In the genomic region with DNA sequence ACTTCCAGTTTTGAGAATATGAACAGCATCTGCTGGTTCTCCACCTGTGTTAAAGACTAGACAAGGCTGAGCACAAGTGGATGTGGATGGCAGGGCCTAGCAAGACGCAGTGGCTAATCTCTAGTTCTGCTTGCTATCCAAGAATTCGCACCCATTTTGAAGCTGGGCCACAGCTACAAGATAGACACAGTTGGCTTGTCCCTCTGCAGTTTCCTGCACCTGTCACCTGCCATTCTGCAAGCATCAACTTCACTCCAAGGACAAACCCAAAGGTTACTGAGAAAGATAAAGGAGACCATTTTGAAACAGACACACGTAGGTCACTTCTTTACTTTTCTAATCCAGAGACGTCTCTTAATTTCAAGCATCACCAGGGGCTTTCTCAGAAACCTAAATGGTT, we compare ENCODE assay signal across 8 mouse cellular contexts. TPM values are rescaled to one million over a fixed set of nuclear protein-coding genes. Genes with fewer than 3 reads are reported as not detected.
DNase-seq lines count a peak whose midpoint lies in the region; ATAC-seq and TF ChIP-seq lines count a peak whose summit lies in the region.

No protein-coding gene starts in this region.

- peaks cover 5% of the 10 kb centered on the region; the same call in 1 of the 2 replicates for H3K4me1 ChIP-seq in kidney, postnatal 0 days (replicated peaks; ENCODE audit: insufficient read depth, low read length)
- H3K4me1 ChIP-seq in embryonic facial prominence, embryonic 12.5 days, result peaks cover 20% of the 10 kb centered on the region
- H3K4me1 ChIP-seq in intestine, embryonic 14.5 days (replicated peaks; ENCODE audit: control insufficient read depth, insufficient read depth, low read length), result peaks cover 21% of the 10 kb centered on the region

- peaks cover 12% of the 10 kb centered on the region for H3K36me3 ChIP-seq in kidney, postnatal 0 days (ENCODE audit: insufficient read depth, low read length)
- peaks cover 23% of the 10 kb centered on the region for H3K36me3 ChIP-seq in embryonic facial prominence, embryonic 12.5 days
- peaks cover 23% of the 10 kb centered on the region for H3K36me3 ChIP-seq in intestine, embryonic 14.5 days (ENCODE audit: control insufficient read depth, insufficient read depth, low read length)
- peaks cover 27% of the 10 kb centered on the region for H3K36me3 ChIP-seq in myocyte (ENCODE audit: control insufficient read depth, insufficient read depth)

- H3K9ac ChIP-seq in kidney, postnatal 0 days (ENCODE audit: low read depth, low read length), result peak overlapping the region; percentile 94
- peak overlapping the region; percentile 46; the same call in 1 of the 2 replicates for H3K9ac ChIP-seq in embryonic facial prominence, embryonic 12.5 days
- H3K9ac ChIP-seq in intestine, embryonic 14.5 days (ENCODE audit: low read length), result peak overlapping the region; percentile 92

- H3K27me3 ChIP-seq in kidney, postnatal 0 days (ENCODE audit: insufficient read depth, low read length), result no peaks in the 10 kb centered on the region
- no peaks in the 10 kb centered on the region for H3K27me3 ChIP-seq in embryonic facial prominence, embryonic 12.5 days
- no peaks in the 10 kb centered on the region for H3K27me3 ChIP-seq in intestine, embryonic 14.5 days (replicated peaks; ENCODE audit: control insufficient read depth, insufficient read depth, low read length)
- no peaks in the 10 kb centered on the region for H3K27me3 ChIP-seq in myocyte (ENCODE audit: control insufficient read depth, insufficient read depth, insufficient read length)

- H3K4me2 ChIP-seq in kidney, postnatal 0 days (ENCODE audit: low read length), result peak overlapping the region; percentile 66
- peak overlapping the region; percentile 92 for H3K4me2 ChIP-seq in embryonic facial prominence, embryonic 12.5 days (replicated peaks)
- peak overlapping the region; percentile 99 for H3K4me2 ChIP-seq in intestine, embryonic 14.5 days (ENCODE audit: low read length)
- peak overlapping the region; percentile 87 for H3K4me2 ChIP-seq in myocyte (ENCODE audit: low read depth)

- 71% methylated on average over 4 of the region's 4 CpGs for WGBS in kidney, postnatal 0 days
- WGBS in embryonic facial prominence, embryonic 12.5 days, result 61% methylated on average over 4 of the region's 4 CpGs
- 77% methylated on average over 4 of the region's 4 CpGs for WGBS in intestine, embryonic 14.5 days

- peak overlapping the region; percentile 76 for H3K4me3 ChIP-seq in kidney, postnatal 0 days (replicated peaks; ENCODE audit: low read depth, low read length)
- peak overlapping the region; percentile 90 for H3K4me3 ChIP-seq in embryonic facial prominence, embryonic 12.5 days
- H3K4me3 ChIP-seq in intestine, embryonic 14.5 days (ENCODE audit: low read depth, low read length), result peak overlapping the region; percentile 96; the same call in 1 of the 2 replicates
- H3K4me3 ChIP-seq in myocyte, result peak overlapping the region; percentile 74

- TF ChIP-seq CTCF in kidney, postnatal 0 days (IDR thresholded peaks at IDR 0.05; ENCODE audit: low read depth), result no peak

- peak overlapping the region; percentile 69 for H3ac ChIP-seq in myocyte (ENCODE audit: control insufficient read depth, insufficient read length)

- H3K27ac ChIP-seq in kidney, postnatal 0 days, result peak overlapping the region; percentile 97
- H3K27ac ChIP-seq in embryonic facial prominence, embryonic 12.5 days, result peak overlapping the region; percentile 93; the same call in 1 of the 2 replicates
- H3K27ac ChIP-seq in intestine, embryonic 14.5 days (ENCODE audit: low read depth), result peak overlapping the region; percentile 95

- no peak for TF ChIP-seq POLR2A in myocyte (IDR thresholded peaks at IDR 0.05; ENCODE audit: insufficient read length, low read depth)

- no peak for ATAC-seq in kidney, postnatal 0 days (replicated peaks; ENCODE audit: low FRiP score, low read depth)
- no peak for ATAC-seq in embryonic facial prominence, embryonic 12.5 days (ENCODE audit: insufficient number of reproducible peaks, insufficient read depth, low FRiP score, low TSS enrichment)
- no peak for ATAC-seq in intestine, embryonic 14.5 days (replicated peaks; ENCODE audit: low FRiP score, low TSS enrichment, low read depth)

- DNase-seq in kidney, postnatal 0 days (ENCODE audit: low spot score), result no peak
- no peak for DNase-seq in kidney, adult 9 months
- DNase-seq in intestine, embryonic 14.5 days (ENCODE audit: low spot score), result no peak
- no peak for DNase-seq in Muller cell, postnatal 12 days (ENCODE audit: inconsistent ontology term)
- no peak for DNase-seq in urinary bladder, postnatal 10 days (ENCODE audit: low spot score)
- DNase-seq in lung, postnatal 25 days (ENCODE audit: low spot score), result no peak

- no peaks in the 10 kb centered on the region for H3K9me3 ChIP-seq in kidney, postnatal 0 days (replicated peaks; ENCODE audit: low read length)
- H3K9me3 ChIP-seq in embryonic facial prominence, embryonic 12.5 days, result no peaks in the 10 kb centered on the region
- no peaks in the 10 kb centered on the region for H3K9me3 ChIP-seq in intestine, embryonic 14.5 days (ENCODE audit: control insufficient read depth, low read length)

- H3K79me2 ChIP-seq in myocyte (ENCODE audit: control insufficient read depth, insufficient read depth), result peaks cover 23% of the 10 kb centered on the region

TF ChIP-seq in myocyte, 11 proteins besides CTCF, POLR2A, EP300 and RAD21:
- TF ChIP-seq TCF12 (IDR thresholded peaks at IDR 0.05; ENCODE audit: insufficient read depth, poor library complexity, severe bottlenecking) (no peak), E2F4 (IDR thresholded peaks at IDR 0.05; ENCODE audit: insufficient read depth) (no peak), REST (IDR thresholded peaks at IDR 0.05; ENCODE audit: insufficient read depth, insufficient read length) (no peak), TCF3 (IDR thresholded peaks at IDR 0.05; ENCODE audit: insufficient read length, low read depth) (no peak), MYOG (IDR thresholded peaks at IDR 0.05; ENCODE audit: control insufficient read depth in 1 of 3, insufficient read depth in 1 of 3, insufficient read length in 2 of 3, low read depth in 2 of 3) (peak in 1 of 3 experiments; percentile 10), MYOD1 (IDR thresholded peaks at IDR 0.05; ENCODE audit: control insufficient read depth in 1 of 3, insufficient read length in 2 of 3, low read depth in 2 of 3) (peak; percentile 32 to 76 (median 67)), CEBPB (IDR thresholded peaks at IDR 0.05; ENCODE audit: insufficient read depth, poor library complexity, severe bottlenecking) (no peak), MAX (IDR thresholded peaks at IDR 0.05; ENCODE audit: low read depth) (no peak), POLR2AphosphoS2 (IDR thresholded peaks at IDR 0.05; ENCODE audit: insufficient read length, low read depth) (no peak)

RNA-seq across cellular contexts. Expression of a gene that starts 1.2 kb away (rescaled TPM):
- polyA plus RNA-seq in kidney, postnatal 0 days (2015; fragmentation: Nextera tagmentation; extraction: Ambion mirVana), result 2,883 and 2,906 TPM in 2 replicates
- 1,511 and 1,518 TPM in 2 replicates for polyA plus RNA-seq in embryonic facial prominence, embryonic 12.5 days (2016; fragmentation: Nextera tagmentation; extraction: Ambion mirVana)
- 1,450 and 1,529 TPM in 2 replicates for polyA plus RNA-seq in intestine, embryonic 14.5 days (2014; fragmentation: Nextera tagmentation; extraction: Ambion mirVana)
- polyA plus RNA-seq in myocyte (2012; fragmentation: generic; extraction: Trizol), result 6,603 TPM

RNA-seq across cellular contexts. Expression of a gene that starts 19.8 kb away (rescaled TPM):
- polyA plus RNA-seq in kidney, postnatal 0 days (2015; fragmentation: Nextera tagmentation; extraction: Ambion mirVana), result 1.8 and 3.3 TPM in 2 replicates
- 1.7 and 1.8 TPM in 2 replicates for polyA plus RNA-seq in embryonic facial prominence, embryonic 12.5 days (2016; fragmentation: Nextera tagmentation; extraction: Ambion mirVana)
- 0.55 and 0.64 TPM in 2 replicates for polyA plus RNA-seq in intestine, embryonic 14.5 days (2014; fragmentation: Nextera tagmentation; extraction: Ambion mirVana)
- polyA plus RNA-seq in myocyte (2012; fragmentation: generic; extraction: Trizol), result 6.6 TPM

RNA-seq across cellular contexts. Expression of a gene that starts 19.8 kb away (rescaled TPM):
- 30.6 and 31.5 TPM in 2 replicates for polyA plus RNA-seq in kidney, postnatal 0 days (2015; fragmentation: Nextera tagmentation; extraction: Ambion mirVana)
- 48.0 and 50.0 TPM in 2 replicates for polyA plus RNA-seq in embryonic facial prominence, embryonic 12.5 days (2016; fragmentation: Nextera tagmentation; extraction: Ambion mirVana)
- 30.0 and 32.7 TPM in 2 replicates for polyA plus RNA-seq in intestine, embryonic 14.5 days (2014; fragmentation: Nextera tagmentation; extraction: Ambion mirVana)
- polyA plus RNA-seq in myocyte (2012; fragmentation: generic; extraction: Trizol), result 15.2 TPM

RNA-seq across cellular contexts. Expression of a gene that starts 59.7 kb away (rescaled TPM):
- polyA plus RNA-seq in kidney, postnatal 0 days (2015; fragmentation: Nextera tagmentation; extraction: Ambion mirVana), result 35.0 and 37.4 TPM in 2 replicates
- 10.1 and 10.2 TPM in 2 replicates for polyA plus RNA-seq in embryonic facial prominence, embryonic 12.5 days (2016; fragmentation: Nextera tagmentation; extraction: Ambion mirVana)
- 8.4 and 11.5 TPM in 2 replicates for polyA plus RNA-seq in intestine, embryonic 14.5 days (2014; fragmentation: Nextera tagmentation; extraction: Ambion mirVana)
- polyA plus RNA-seq in myocyte (2012; fragmentation: generic; extraction: Trizol), result 557 TPM
